Mouse (Mus musculus): ENCODE measurements around the gene Kctd21.
A peak's percentile ranks its signal among the peaks of the same experiment; 100 is the strongest.

Kctd21 gene

DNA sequence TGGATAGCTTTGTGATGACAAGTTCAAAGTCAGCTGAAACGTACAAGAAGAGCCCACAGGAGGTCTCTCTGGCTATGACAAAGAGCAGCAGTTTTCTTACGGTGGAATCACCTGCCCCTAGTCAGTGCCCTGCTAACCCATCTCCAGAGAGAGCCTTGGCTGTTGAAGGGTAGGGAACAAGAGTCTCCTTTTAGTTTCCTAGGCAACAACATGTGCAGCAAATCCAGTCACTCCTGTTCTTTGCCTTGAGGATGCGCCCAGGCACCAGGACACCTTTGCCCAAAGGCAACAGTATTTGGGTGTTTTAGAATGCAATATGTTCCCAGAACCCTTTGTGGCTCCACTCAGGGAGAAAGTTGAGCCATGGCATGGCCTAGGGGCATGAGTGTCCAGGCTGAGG, 16.2 kb downstream of the Kctd21 start:
- DNase-seq (ENCODE audit: low spot score in 2 of 2), result peak in 1 of 2 experiments; percentile 3

- peak in 1 of 2 experiments; percentile 1 for DNase-seq (ENCODE audit: low spot score in 2 of 2)
These were observed 16.7 kb downstream of the Kctd21 start for GRCm38 (mm10) chr7:97348836-97349235.

GRCm38 (mm10) chr7:97349438-97349837, 17.3 kb downstream of the Kctd21 start:
- no peak for DNase-seq (ENCODE audit: low spot score in 2 of 2)

DNA sequence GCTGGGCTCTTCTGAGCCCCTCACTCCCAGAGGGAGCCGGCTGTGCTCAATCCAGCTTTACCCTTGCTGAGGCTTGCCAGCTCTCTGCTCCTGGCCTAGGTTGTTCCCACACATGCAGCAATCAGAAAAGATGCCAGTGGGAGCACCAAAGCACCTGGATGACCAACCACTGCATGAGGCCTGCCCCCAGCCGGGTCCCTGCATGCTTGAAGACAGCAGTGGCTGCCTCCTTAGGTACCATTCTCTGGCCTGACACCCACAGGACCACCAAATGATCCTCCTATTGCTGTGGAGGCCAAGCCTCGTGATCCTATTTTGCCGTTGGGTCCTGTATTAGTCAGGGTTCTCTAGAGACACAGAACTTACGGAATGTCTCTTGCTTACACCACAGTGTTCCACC, 18.8 kb downstream of the Kctd21 start:
- no peak for DNase-seq (ENCODE audit: low spot score in 2 of 2)

DNA sequence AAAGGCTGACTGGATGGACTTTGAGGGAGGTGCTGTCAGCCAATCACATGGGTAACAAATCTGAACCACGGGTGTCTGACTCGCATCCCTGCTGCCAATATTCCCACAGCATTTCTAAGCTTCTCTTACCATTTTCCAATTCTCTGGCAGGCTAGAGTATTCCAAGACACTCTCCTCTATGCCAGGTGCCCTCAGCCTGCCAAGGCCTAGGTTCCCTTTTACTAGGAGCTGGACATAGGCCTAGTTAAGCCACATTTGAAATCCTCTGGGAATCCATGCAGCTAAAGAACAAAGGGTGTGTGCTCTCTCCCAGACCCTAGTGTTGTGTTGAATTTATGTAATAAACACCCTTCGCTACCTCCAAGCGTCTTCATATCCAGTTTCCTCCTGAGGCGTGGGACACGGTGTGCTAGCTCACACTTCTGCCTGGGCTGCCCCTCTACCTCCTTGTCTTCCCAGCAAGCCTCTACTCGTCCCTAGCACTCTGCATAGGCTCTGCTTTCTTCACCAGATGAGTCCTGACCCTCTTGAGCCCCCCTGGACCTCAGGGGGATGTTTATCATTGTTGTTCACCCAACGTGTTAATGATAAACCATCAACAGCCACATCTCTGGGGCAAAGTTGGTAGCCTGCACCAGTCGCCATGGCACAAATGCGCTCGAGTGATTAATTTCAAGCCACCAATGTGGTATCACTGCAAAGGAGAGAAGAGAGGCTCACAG, 19.8 kb downstream of the Kctd21 start:
- no peak for DNase-seq (ENCODE audit: low spot score in 2 of 2)

GRCm38 (mm10) chr7:97353356-97353755, 21.2 kb downstream of the Kctd21 start:
- no peak for DNase-seq (ENCODE audit: low spot score in 2 of 2)

DNA sequence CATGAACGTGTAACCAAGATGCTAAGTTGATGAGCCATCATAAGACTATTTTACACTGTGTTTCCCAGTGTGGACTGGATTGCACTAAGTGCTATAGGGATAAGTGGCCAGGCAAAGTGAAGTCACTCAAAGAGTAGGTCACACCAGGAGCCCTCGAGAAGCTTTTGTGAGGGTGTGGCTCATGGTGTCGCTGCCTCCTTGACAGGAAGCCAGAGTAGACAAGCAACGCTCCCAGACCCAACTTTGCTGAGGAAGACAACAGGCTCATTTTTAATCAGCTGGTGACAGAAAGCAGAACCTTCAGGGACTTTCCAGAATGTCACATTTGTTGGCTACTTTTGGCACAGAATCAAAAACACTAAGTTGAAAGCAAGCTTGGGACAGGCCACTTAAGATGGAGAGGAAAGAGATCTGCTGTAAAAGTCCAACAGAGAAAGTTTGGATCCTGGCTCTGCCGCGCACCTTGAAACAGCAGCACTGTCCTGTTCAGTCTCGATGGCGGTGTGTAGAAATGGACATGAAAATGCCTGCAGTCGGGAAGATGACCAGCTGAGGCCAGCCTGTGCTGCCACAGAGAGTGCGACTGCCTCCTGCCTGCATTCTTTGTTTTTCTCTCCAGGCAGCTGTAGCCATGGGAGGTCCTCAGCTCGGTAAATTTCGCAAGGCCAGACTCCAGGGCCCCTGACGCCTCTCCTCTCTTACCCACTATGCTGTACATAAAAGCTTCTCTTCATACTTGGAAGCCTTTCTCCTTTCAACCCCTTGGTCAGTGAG, 23.1 kb downstream of the Kctd21 start:
- DNase-seq (ENCODE audit: low spot score in 2 of 2), result no peak

DNA sequence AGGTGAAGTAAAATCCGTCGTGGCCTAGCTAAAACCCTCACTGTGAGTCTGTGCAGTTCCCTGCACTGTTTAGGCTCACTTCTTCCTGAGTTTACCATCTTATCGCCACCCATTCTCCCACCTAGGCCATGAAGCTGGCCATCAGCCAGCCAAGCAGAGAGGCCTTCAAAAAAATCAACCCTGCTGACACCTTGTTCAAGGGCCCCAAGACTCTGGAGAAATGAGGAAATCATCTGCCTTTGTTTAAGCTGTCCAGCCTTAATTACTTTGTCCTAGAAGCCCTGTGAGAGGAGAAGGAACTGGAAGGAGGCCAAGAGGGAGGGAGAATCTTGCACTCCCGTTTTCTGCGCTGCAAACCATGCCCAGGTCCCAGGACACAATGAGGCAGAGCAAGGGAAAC, 24.1 kb downstream of the Kctd21 start:
- no peak for DNase-seq (ENCODE audit: low spot score in 2 of 2)

DNA sequence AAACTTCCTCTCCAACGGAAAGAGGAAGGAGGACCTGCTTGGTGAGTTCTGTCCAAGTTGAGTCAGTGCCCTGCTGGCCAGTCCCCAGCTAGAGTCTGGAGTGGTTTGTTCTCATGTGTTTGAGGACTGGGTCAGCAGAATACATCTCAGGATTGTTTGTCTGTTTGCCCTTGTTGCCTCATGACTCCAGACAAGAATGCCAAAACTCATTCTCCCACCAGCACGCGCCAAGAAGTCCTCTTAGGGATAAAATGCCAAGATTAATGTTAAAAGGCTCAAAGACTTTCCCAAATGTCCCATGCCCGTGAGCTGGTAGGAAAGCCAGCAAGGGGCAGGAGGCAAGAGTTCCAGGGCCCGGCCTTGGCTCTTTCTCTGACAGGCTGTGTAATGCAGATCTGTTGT, 24.7 kb downstream of the Kctd21 start:
- DNase-seq (ENCODE audit: low spot score in 2 of 2), result no peak

DNA sequence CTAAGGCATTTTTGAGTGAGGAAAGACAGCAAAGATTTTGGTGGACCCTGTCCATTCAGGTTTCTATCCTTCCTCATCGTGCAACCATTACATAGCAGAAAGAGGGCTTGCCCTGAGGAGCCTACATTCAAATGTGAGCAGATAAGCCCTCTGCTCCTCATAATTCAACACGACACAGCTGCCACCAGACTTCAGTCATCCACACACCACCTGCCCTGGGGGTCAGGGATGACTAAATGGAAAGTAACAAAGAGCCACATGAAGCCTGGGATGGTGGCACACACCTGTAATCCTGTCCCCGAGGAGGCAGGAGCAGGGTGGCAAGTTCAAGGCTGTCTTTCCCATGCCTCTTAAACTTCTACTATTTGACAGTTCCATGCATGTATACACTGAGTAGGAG, 25.7 kb downstream of the Kctd21 start:
- DNase-seq (ENCODE audit: low spot score in 2 of 2), result no peak

DNA sequence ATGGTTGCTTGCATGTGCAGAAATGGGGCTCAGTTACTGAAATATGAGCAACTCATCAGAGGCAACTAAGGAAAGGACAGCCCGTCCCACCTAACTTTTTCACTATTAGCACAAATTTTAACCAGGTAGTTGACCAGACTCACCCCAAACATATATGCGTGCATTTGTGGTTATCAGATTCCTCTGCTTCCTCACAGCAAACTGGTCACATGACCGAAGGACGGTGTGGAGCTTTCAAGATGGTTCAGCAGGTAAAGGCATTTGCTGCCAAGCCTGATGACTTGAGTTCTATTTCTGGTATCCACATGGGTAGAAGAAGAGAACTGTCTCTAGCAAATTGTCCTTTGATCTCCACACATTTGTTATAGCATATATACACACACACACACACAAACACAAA, 26.2 kb downstream of the Kctd21 start:
- DNase-seq (ENCODE audit: low spot score in 2 of 2), result no peak

DNA sequence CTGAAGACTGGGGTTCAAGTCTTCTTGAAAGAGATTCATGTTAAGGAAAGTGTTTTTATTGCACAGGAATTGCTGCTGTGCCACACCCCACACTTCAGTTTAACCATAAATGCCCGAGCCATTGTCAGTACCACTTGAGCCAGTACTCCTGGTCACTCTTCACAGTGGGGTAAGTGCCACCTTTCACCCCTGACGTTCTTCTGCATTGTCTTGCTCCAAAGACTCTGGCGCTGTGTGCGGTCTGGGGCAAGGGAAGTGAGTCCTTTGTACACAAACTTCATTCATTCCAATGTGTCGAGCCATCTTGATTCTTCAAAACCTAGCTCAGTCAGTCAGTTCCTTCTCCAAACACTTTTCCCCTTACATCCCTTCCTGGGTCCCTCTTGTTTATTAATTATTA, 28.0 kb downstream of the Kctd21 start:
- no peak for DNase-seq (ENCODE audit: low spot score in 2 of 2)

DNA sequence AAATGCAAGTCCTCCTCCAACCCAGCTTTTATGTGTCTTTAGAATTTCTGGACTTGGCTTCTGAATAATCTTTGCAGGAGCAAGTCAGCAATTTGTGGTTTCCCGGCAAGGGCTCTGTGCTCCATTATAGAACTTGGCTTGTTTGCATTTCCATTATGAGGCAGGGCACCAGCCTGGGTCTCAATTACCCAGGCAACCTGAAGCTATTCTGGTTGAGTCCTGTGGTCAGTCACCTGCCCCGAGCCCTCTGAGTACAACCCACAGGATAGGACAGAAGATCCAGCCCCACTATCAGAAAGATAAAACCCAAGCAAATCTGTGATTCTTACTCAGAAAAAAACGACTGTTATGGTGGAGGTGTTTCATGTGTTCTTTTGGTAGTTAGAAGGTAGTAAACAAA, 28.8 kb downstream of the Kctd21 start:
- no peak for DNase-seq (ENCODE audit: low spot score in 2 of 2)

- DNase-seq (ENCODE audit: low spot score in 2 of 2), result no peak
These were observed 29.3 kb downstream of the Kctd21 start for GRCm38 (mm10) chr7:97361467-97361866.

- DNase-seq (ENCODE audit: low spot score in 2 of 2), result no peak
These were observed 33.8 kb downstream of the Kctd21 start for GRCm38 (mm10) chr7:97365887-97366286.

- DNase-seq (ENCODE audit: low spot score in 2 of 2), result no peak
These were observed 43.0 kb downstream of the Kctd21 start for GRCm38 (mm10) chr7:97375101-97375500.

GRCm38 (mm10) chr7:97375906-97376305, 43.8 kb downstream of the Kctd21 start:
- no peak for DNase-seq (ENCODE audit: low spot score in 2 of 2)

- DNase-seq (ENCODE audit: low spot score in 2 of 2), result no peak
These were observed 47.2 kb downstream of the Kctd21 start for GRCm38 (mm10) chr7:97379304-97379703.

DNA sequence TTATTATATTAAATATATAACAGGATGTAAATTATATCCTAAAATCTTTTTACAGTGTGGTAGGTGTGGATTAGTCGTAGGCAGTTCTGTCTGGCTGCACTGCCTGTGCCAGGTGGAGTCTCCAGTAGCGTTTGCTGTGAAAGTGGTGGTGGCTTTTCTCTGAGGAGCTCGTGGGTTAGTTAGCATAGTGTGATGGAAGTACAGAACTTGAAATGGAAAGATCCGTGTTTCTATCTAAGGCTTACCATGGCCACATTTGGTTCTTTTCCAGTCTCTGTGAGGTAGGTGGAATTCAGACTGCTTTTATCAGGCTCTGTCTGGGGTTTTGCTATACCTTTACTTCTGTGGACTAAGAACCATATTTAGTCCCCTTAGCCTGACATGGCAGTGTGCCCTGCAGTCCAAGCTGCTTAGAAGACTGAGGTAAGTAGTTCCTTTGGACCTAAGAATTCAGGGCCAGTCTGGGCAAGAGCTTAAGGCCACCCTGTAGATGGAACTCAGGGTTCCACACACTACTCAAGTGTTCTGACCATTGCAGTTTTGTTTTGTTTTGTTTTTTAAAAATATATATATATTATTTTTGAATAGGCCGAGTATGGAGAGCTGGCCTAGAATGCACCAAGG, 48.5 kb downstream of the Kctd21 start:
- no peak for DNase-seq (ENCODE audit: low spot score in 2 of 2)

- no peak for DNase-seq (ENCODE audit: low spot score in 2 of 2)
These were observed 50.5 kb downstream of the Kctd21 start for GRCm38 (mm10) chr7:97382661-97383060.

DNA sequence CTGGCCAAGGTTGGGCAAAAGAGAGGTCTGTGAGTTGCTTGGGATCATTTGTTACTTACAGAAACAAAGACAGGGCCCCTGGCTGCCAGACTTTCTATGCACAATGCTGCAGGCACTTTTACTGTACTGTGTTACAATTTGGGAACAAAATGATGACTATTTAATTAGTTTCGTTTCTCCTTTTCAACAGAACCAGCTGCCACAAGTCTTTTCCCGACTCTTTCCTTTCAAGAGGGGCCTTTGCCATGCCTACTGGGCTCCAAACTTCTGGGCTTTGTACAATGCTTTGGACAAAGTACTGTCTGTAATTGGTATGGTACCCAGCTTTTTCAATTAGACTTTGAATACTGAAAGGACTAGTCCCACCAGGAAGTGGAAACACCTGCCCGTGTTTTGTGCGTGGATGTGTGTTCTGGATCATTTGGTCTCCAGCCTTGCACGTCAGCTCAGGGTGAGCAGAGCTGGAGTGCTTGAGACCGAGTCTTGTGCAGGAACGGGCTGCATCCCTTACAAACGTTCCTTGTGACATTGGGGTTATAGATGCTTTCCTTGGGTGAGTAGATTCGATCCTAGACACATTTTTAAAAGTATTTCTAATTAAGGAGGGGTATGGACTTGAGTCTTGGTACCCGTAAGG, 51.5 kb downstream of the Kctd21 start:
- no peak for DNase-seq (ENCODE audit: low spot score in 2 of 2)

GRCm38 (mm10) chr7:97386106-97386805, 54.1 kb downstream of the Kctd21 start:
- no peak for DNase-seq (ENCODE audit: low spot score in 2 of 2)

Data from frontal cortex, postnatal 10 days (tissue).